Mouse (Mus musculus) ES-E14 (cell line): Measurements from ENCODE around the gene Stt3b.

Source experiments
- CHD2 ChIP-seq: IDR thresholded peaks from 2 replicates; pipeline ENCODE4 v1.6.1; 2014; ENCODE audit warnings: mild to moderate bottlenecking, low read depth, low read length, inconsistent platforms
- MAFK ChIP-seq: IDR thresholded peaks from 2 replicates; pipeline ENCODE4 v1.6.1; 2014; ENCODE audit warnings: mild to moderate bottlenecking, low read depth, low read length, inconsistent platforms; ENCODE audit not compliant: insufficient read depth

DNA sequence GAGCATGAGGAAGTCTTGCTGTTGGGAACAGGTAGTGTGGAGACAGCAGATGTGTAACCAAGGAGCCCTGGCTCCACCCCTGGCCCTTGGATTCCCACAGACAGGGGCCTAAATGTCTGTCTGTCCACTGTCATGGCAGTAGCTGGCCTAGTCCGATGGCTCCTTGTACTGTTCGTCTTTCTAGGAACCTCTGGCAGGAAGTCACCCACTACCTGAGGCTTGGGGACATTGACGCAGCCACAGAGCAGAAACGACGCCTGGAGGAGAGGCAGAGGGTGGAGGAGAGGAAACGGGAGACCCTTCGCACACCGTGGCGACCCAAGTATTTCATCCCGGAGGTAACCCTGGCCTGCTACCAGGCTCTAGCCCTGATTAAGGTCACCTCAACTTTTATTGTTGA is 80.5 kb downstream of the Stt3b start:
- TF ChIP-seq CHD2, result no peak
- no peak for TF ChIP-seq MAFK
